9 mouse cellular contexts compared by ENCODE assay signal in the genomic region with DNA sequence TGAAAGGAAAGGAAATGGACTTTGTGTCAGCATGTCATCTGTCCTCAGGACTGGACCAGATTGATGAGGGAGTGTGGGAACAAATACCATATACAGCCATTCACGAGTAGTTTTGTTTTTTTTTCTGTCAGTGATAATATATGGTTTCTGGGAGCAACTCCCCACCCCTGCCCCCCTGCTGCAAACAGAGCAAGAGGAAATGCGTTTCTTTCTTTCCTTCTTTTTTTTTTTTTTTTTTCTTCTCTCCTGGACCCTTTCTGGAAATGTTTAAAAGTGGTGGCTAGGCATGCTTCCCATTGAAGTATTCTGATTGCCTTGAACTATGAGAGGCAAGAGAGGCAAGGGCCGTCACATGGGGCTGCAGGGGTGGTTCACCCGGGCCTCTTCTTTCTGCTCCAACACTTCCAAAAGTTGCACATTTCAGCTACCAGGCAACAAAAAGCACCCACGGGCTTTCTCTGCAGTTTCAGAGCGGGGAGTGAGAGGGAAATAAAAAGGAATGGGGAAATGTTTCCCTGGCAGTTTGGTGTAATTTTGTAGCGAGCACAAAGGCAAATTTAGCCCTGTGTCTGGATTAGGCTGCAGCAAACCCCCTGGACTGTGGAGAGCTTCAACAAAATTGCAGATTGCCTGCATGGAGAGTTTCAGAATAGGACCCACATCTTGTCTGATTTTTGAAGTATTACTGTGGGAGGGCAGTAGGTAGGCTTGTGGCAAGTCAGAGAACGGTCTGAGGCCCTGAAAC. TPM values are rescaled to one million over a fixed set of nuclear protein-coding genes. Genes with fewer than 3 reads are reported as not detected.
DNase-seq lines count a peak whose midpoint lies in the region; ATAC-seq and TF ChIP-seq lines count a peak whose summit lies in the region.
"Had no signal": no experiment of that assay in that cellular context is flagged by ENCODE, and none has a peak within 500 bp of the region (broad histone marks: within the 10 kb centered on the region; RNA-seq: fewer than 3 reads in every experiment).

No protein-coding gene starts in this region.

- H3K27ac ChIP-seq in kidney, embryonic 16.5 days (ENCODE audit: low read length) = peak overlapping the region; percentile 13; the same call in 1 of the 2 replicates
- peak overlapping the region; percentile 73; the same call in 1 of the 2 replicates for H3K27ac ChIP-seq in cortical plate, adult 2 months (ENCODE audit: insufficient read depth, low read length)
- H3K27ac ChIP-seq in hindbrain, embryonic 14.5 days = peak overlapping the region; percentile 94
- H3K27ac ChIP-seq in midbrain, embryonic 16.5 days (ENCODE audit: low read length) = peak overlapping the region; percentile 97

- no peak for ATAC-seq in kidney, embryonic 16.5 days (ENCODE audit: low FRiP score, low TSS enrichment)
- no peak for ATAC-seq in hindbrain, embryonic 14.5 days (ENCODE audit: low FRiP score)
- no peak for ATAC-seq in midbrain, embryonic 16.5 days

- peak overlapping the region; percentile 95 for H3K4me2 ChIP-seq in kidney, embryonic 16.5 days (replicated peaks; ENCODE audit: low read depth, low read length)
- peak overlapping the region; percentile 85 for H3K4me2 ChIP-seq in hindbrain, embryonic 14.5 days (replicated peaks)
- peak overlapping the region; percentile 85 for H3K4me2 ChIP-seq in midbrain, embryonic 16.5 days (ENCODE audit: low read length)

- H3K4me1 ChIP-seq in kidney, embryonic 16.5 days (ENCODE audit: insufficient read depth, low read length) = peaks cover 34% of the 10 kb centered on the region
- H3K4me1 ChIP-seq in cortical plate, adult 2 months (ENCODE audit: control insufficient read depth, insufficient read depth, low read length) = peaks cover 7% of the 10 kb centered on the region
- peaks cover 32% of the 10 kb centered on the region for H3K4me1 ChIP-seq in hindbrain, embryonic 14.5 days (replicated peaks; ENCODE audit: control insufficient read depth, insufficient read depth, low read length)
- H3K4me1 ChIP-seq in midbrain, embryonic 16.5 days (ENCODE audit: control insufficient read depth, insufficient read depth, low read length) = peaks cover 28% of the 10 kb centered on the region

- H3K4me3 ChIP-seq in kidney, embryonic 16.5 days (ENCODE audit: low read length) = peak overlapping the region; percentile 82; the same call in 1 of the 2 replicates
- H3K4me3 ChIP-seq in cortical plate, adult 2 months (ENCODE audit: insufficient read depth, low read length) = peak overlapping the region; percentile 55
- H3K4me3 ChIP-seq in hindbrain, embryonic 14.5 days (replicated peaks; ENCODE audit: low read length) = peak overlapping the region; percentile 87
- peak overlapping the region; percentile 93 for H3K4me3 ChIP-seq in midbrain, embryonic 16.5 days (ENCODE audit: low read depth, low read length)

- 21% methylated on average over 8 of the region's 8 CpGs for WGBS in kidney, embryonic 16.5 days
- 16% methylated on average over 8 of the region's 8 CpGs for WGBS in hindbrain, embryonic 14.5 days
- WGBS in midbrain, embryonic 16.5 days = 21% methylated on average over 8 of the region's 8 CpGs

- H3K9ac ChIP-seq in kidney, embryonic 16.5 days (replicated peaks; ENCODE audit: low read length) = peak overlapping the region; percentile 13
- H3K9ac ChIP-seq in hindbrain, embryonic 14.5 days = peak overlapping the region; percentile 89
- H3K9ac ChIP-seq in midbrain, embryonic 16.5 days (ENCODE audit: low read depth, low read length) = peak overlapping the region; percentile 95

- H3K27me3 ChIP-seq in kidney, embryonic 16.5 days (ENCODE audit: insufficient read depth, low read length) = peaks cover 9% of the 10 kb centered on the region
- H3K27me3 ChIP-seq in hindbrain, embryonic 14.5 days (ENCODE audit: control insufficient read depth, insufficient read depth, low read length) = no peaks in the 10 kb centered on the region
- H3K27me3 ChIP-seq in midbrain, embryonic 16.5 days (ENCODE audit: control insufficient read depth, insufficient read depth, low read depth, low read length) = no peaks in the 10 kb centered on the region

- TF ChIP-seq CTCF in cortical plate, adult 2 months (IDR thresholded peaks at IDR 0.05; ENCODE audit: extremely low read depth, insufficient read depth, low read length) = no peak

- no peak for DNase-seq in kidney, postnatal 25 days
- no peak for DNase-seq in hindbrain, embryonic 14.5 days (ENCODE audit: low spot score)
- no peak for DNase-seq in layer of hippocampus, adult 11-12 months (ENCODE audit: low spot score)
- no peak for DNase-seq in urinary bladder, postnatal 4 days (ENCODE audit: low spot score in 2 of 2)
- no peak for DNase-seq in spleen, postnatal 4 days (ENCODE audit: low spot score in 2 of 2)
- DNase-seq: thymus, postnatal 14 days had no signal

- H3K36me3 ChIP-seq in kidney, embryonic 16.5 days (ENCODE audit: insufficient read depth, low read length) = no peaks in the 10 kb centered on the region
- no peaks in the 10 kb centered on the region for H3K36me3 ChIP-seq in hindbrain, embryonic 14.5 days (replicated peaks; ENCODE audit: control insufficient read depth, insufficient read depth)
- no peaks in the 10 kb centered on the region for H3K36me3 ChIP-seq in midbrain, embryonic 16.5 days (ENCODE audit: control insufficient read depth, insufficient read depth, low read length)

- TF ChIP-seq POLR2A in cortical plate, adult 2 months (IDR thresholded peaks at IDR 0.05; ENCODE audit: extremely low read depth, insufficient read depth, low read length) = no peak

- no peaks in the 10 kb centered on the region for H3K9me3 ChIP-seq in kidney, embryonic 16.5 days (ENCODE audit: low read length)
- no peaks in the 10 kb centered on the region for H3K9me3 ChIP-seq in hindbrain, embryonic 14.5 days (ENCODE audit: control insufficient read depth, low read length)
- no peaks in the 10 kb centered on the region for H3K9me3 ChIP-seq in midbrain, embryonic 16.5 days (replicated peaks; ENCODE audit: control insufficient read depth, low read length, poor library complexity, severe bottlenecking)

RNA-seq across cellular contexts. Expression of a gene that starts 2.2 kb away (rescaled TPM):
- 22.8 and 24.1 TPM in 2 replicates for polyA plus RNA-seq in kidney, embryonic 16.5 days (2015; fragmentation: Nextera tagmentation; extraction: Ambion mirVana)
- polyA plus RNA-seq in cortical plate, adult 2 months (2012; rRNA removed) = 224 and 226 TPM in 2 replicates
- 115 and 130 TPM in 2 replicates for polyA plus RNA-seq in hindbrain, embryonic 14.5 days (2014; fragmentation: Nextera tagmentation; extraction: Ambion mirVana)
- polyA plus RNA-seq in midbrain, embryonic 16.5 days (2015; fragmentation: Nextera tagmentation; extraction: Ambion mirVana) = 96.3 and 101 TPM in 2 replicates

Comparison
In these comparisons a context has a peak if more than half of its experiments do, and no peak if none do; other contexts are left out.
1. H3K27ac ChIP-seq: peak in every context shown above with its lines; median percentile 97 in midbrain, embryonic 16.5 days; 94 in hindbrain, embryonic 14.5 days; 73 in cortical plate, adult 2 months; 13 in kidney, embryonic 16.5 days.
2. H3K9ac ChIP-seq: peak in every context shown above with its lines; median percentile 95 in midbrain, embryonic 16.5 days; 89 in hindbrain, embryonic 14.5 days; 13 in kidney, embryonic 16.5 days.